Mouse (Mus musculus) liver, embryonic 16.5 days (tissue): ENCODE measurements around the gene Hoxc13. TPM values are rescaled to one million over a fixed set of nuclear protein-coding genes. Genes with fewer than 3 reads are reported as not detected.

Experiments used
- ATAC-seq: fragments of 200-750 bp; cut with Nextera tagmentation; 2 replicates; pipeline ENCODE4 v1.8.0; 2017; ENCODE audit warnings: low read depth, mild to moderate bottlenecking, moderate number of reproducible peaks, moderate library complexity
- H3K27ac ChIP-seq: fragments of 300-500 bp; sonication (generic); 2 replicates; pipeline ENCODE4 v1.5.1; 2014; ENCODE audit warnings: mild to moderate bottlenecking, low read length
- H3K27me3 ChIP-seq: fragments of 300-500 bp; sonication (generic); 2 replicates; pipeline ENCODE4 v1.6.1; 2014; ENCODE audit warnings: low read depth, low read length, mixed read lengths; ENCODE audit not compliant: control insufficient read depth, insufficient read depth
- H3K36me3 ChIP-seq: fragments of 300-500 bp; sonication (generic); 2 replicates; pipeline ENCODE4 v1.6.1; 2014; ENCODE audit warnings: mild to moderate bottlenecking; ENCODE audit not compliant: control insufficient read depth, insufficient read depth
- H3K4me1 ChIP-seq: fragments of 300-500 bp; sonication (generic); 2 replicates; pipeline ENCODE4 v1.6.1; 2014; ENCODE audit warnings: low read depth, low read length, mixed read lengths; ENCODE audit not compliant: control insufficient read depth
- H3K4me2 ChIP-seq: fragments of 300-500 bp; sonication (generic); 2 replicates; pipeline ENCODE4 v1.6.1; 2014; ENCODE audit warnings: low read depth, low read length, mixed read lengths
- H3K4me3 ChIP-seq: fragments of 300-500 bp; sonication (generic); 2 replicates; pipeline ENCODE4 v1.5.1; 2014; ENCODE audit warnings: low read depth, mild to moderate bottlenecking, low read length
- H3K9ac ChIP-seq: fragments of 300-500 bp; sonication (generic); 2 replicates; pipeline ENCODE4 v1.6.1; 2014; ENCODE audit warnings: low read depth, low read length
- H3K9me3 ChIP-seq: fragments of 300-500 bp; sonication (generic); replicated peaks from 2 replicates; pipeline ENCODE4 v1.6.1; 2016; ENCODE audit warnings: low read length; ENCODE audit not compliant: control insufficient read depth
- WGBS: fragments of 180-500 bp; shearing (Covaris S2); extraction: QIAGEN DNeasy Blood & Tissue Kit; methylation state at CpG from one replicate; pipeline ENCODE4 v1.1.7; 2014; ENCODE audit not compliant: insufficient replicate concordance; 5-methylcytosine and 5-hydroxymethylcytosine counted together
- polyA plus RNA-seq: library from polyadenylated mRNA; unstranded; fragments of >200 nt; fragmentation: Nextera tagmentation; extraction: Ambion mirVana; gene quantifications from 2 replicates; pipeline ENCODE4 v1.2.1, GENCODE M21; 2015

The Hoxc13 gene
- polyA plus RNA-seq: not detected in 2 replicates

- Histone ChIP-seq H3K9ac (no peak within 1 kb of the TSS), H3K36me3 (no peaks in the 10 kb centered on the region), H3K27ac (no peak within 1 kb of the TSS), H3K4me1 (no peaks in the 10 kb centered on the region; the same call in 1 of the 2 replicates), H3K27me3 (peaks cover 92% of the 10 kb centered on the region), H3K4me2 (no peak within 1 kb of the TSS), H3K4me3 (no peak within 1 kb of the TSS), H3K9me3 (no peaks in the 10 kb centered on the region)
- ATAC-seq: no peak
- WGBS: 3% methylated on average over 69 of the region's 88 CpGs
These were observed at the start of gene Hoxc13 for GRCm38 (mm10) chr15:102921053-102922011. Hoxc13 (plus strand) TSS chr15:102921103.

GRCm38 (mm10) chr15:102885803-102886202 is 35.1 kb upstream of the Hoxc13 start:
- Histone ChIP-seq H3K4me2 (no peak overlapping the region), H3K36me3 (no peaks in the 10 kb centered on the region), H3K27me3 (no peaks in the 10 kb centered on the region), H3K9ac (no peak overlapping the region), H3K4me3 (no peak overlapping the region), H3K27ac (no peak overlapping the region), H3K4me1 (no peaks in the 10 kb centered on the region), H3K9me3 (no peaks in the 10 kb centered on the region)
- WGBS: 21% methylated on average over 1 of the region's 1 CpGs
- ATAC-seq: no peak

GRCm38 (mm10) chr15:102895115-102895514 is 25.8 kb upstream of the Hoxc13 start:
- no peaks in the 10 kb centered on the region for H3K4me1 ChIP-seq
- 65% methylated on average over 6 of the region's 6 CpGs for WGBS
- H3K27me3 ChIP-seq: no peaks in the 10 kb centered on the region; the same call in 1 of the 2 replicates
- ATAC-seq: no peak
- H3K36me3 ChIP-seq: no peaks in the 10 kb centered on the region
- H3K27ac ChIP-seq: no peak overlapping the region
- no peak overlapping the region for H3K4me3 ChIP-seq
- no peaks in the 10 kb centered on the region for H3K9me3 ChIP-seq
- H3K9ac ChIP-seq: no peak overlapping the region
- H3K4me2 ChIP-seq: no peak overlapping the region

- Histone ChIP-seq H3K9me3 (no peaks in the 10 kb centered on the region), H3K27ac (no peak overlapping the region), H3K4me2 (no peak overlapping the region), H3K4me1 (no peaks in the 10 kb centered on the region), H3K9ac (no peak overlapping the region), H3K27me3 (peaks cover 25% of the 10 kb centered on the region), H3K36me3 (no peaks in the 10 kb centered on the region), H3K4me3 (no peak overlapping the region)
- ATAC-seq: no peak
- 50% methylated on average over 1 of the region's 1 CpGs for WGBS
These were observed 16.0 kb upstream of the Hoxc13 start for GRCm38 (mm10) chr15:102904946-102905345.

GRCm38 (mm10) chr15:102909536-102909935 is 11.4 kb upstream of the Hoxc13 start:
- Histone ChIP-seq H3K27ac (no peak overlapping the region), H3K4me3 (no peak overlapping the region), H3K4me1 (no peaks in the 10 kb centered on the region), H3K9ac (no peak overlapping the region), H3K4me2 (no peak overlapping the region), H3K27me3 (peaks cover 59% of the 10 kb centered on the region), H3K9me3 (no peaks in the 10 kb centered on the region), H3K36me3 (no peaks in the 10 kb centered on the region)
- 2% methylated on average over 4 of the region's 4 CpGs for WGBS
- ATAC-seq: no peak

- no peak overlapping the region for H3K9ac ChIP-seq
- H3K4me3 ChIP-seq: no peak overlapping the region
- H3K4me2 ChIP-seq: no peak overlapping the region
- no peak for ATAC-seq
- no peaks in the 10 kb centered on the region for H3K4me1 ChIP-seq
- peaks cover 64% of the 10 kb centered on the region for H3K27me3 ChIP-seq
- under 1% methylated on average over 18 of the region's 18 CpGs for WGBS
- H3K9me3 ChIP-seq: no peaks in the 10 kb centered on the region
- H3K36me3 ChIP-seq: no peaks in the 10 kb centered on the region
- H3K27ac ChIP-seq: no peak overlapping the region
These were observed 10.9 kb upstream of the Hoxc13 start for GRCm38 (mm10) chr15:102910038-102910437.

- no peak overlapping the region for H3K27ac ChIP-seq
- H3K9me3 ChIP-seq: no peaks in the 10 kb centered on the region
- H3K27me3 ChIP-seq: peaks cover 66% of the 10 kb centered on the region
- no peak overlapping the region for H3K9ac ChIP-seq
- H3K4me3 ChIP-seq: no peak overlapping the region
- H3K4me2 ChIP-seq: no peak overlapping the region
- 3% methylated on average over 22 of the region's 22 CpGs for WGBS
- H3K36me3 ChIP-seq: no peaks in the 10 kb centered on the region
- no peaks in the 10 kb centered on the region for H3K4me1 ChIP-seq
- ATAC-seq: no peak
These were observed 10.3 kb upstream of the Hoxc13 start for GRCm38 (mm10) chr15:102910496-102911095.

GRCm38 (mm10) chr15:102913038-102913585 is 7.8 kb upstream of the Hoxc13 start:
- H3K4me2 ChIP-seq: no peak overlapping the region
- no peak overlapping the region for H3K27ac ChIP-seq
- H3K4me1 ChIP-seq: no peaks in the 10 kb centered on the region
- H3K27me3 ChIP-seq: peaks cover 81% of the 10 kb centered on the region
- no peak for ATAC-seq
- under 1% methylated on average over 19 of the region's 19 CpGs for WGBS
- no peak overlapping the region for H3K9ac ChIP-seq
- no peaks in the 10 kb centered on the region for H3K9me3 ChIP-seq
- H3K4me3 ChIP-seq: no peak overlapping the region
- no peaks in the 10 kb centered on the region for H3K36me3 ChIP-seq
